Mouse (Mus musculus) retina, adult 2 months (tissue): ENCODE results near the gene Cdpf1.
A peak's percentile ranks its signal among the peaks of the same experiment; 100 is the strongest.

Source experiments
- DNase-seq: peaks from one replicate; pipeline ENCODE4 v3.0.0-alpha.2; 2012; ENCODE audit warnings: low read depth, low spot score

Gene Cdpf1

GRCm38 (mm10) chr15:85811535-85812277 is at the start of gene Cdpf1:
Gene Cdpf1, minus strand, starts transcription at chr15:85811697.
- peak; percentile 95 for DNase-seq

GRCm38 (mm10) chr15:85859490-85860031 is 48.1 kb upstream of the Cdpf1 start, which contains the start of gene Gtse1:
Gene Gtse1, plus strand, starts transcription at chr15:85859745.
- peak; percentile 90 for DNase-seq

- no peak for DNase-seq
Observed at GRCm38 (mm10) chr15:85858980-85859489, 47.5 kb upstream of the Cdpf1 start.

- DNase-seq: no peak
Observed at GRCm38 (mm10) chr15:85851656-85852392, 40.3 kb upstream of the Cdpf1 start.

- no peak for DNase-seq
Observed at GRCm38 (mm10) chr15:85845071-85845470, 33.6 kb upstream of the Cdpf1 start.

- no peak for DNase-seq
Observed at GRCm38 (mm10) chr15:85841796-85842360, 30.4 kb upstream of the Cdpf1 start.

GRCm38 (mm10) chr15:85840983-85841382 is 29.5 kb upstream of the Cdpf1 start:
- DNase-seq: no peak

GRCm38 (mm10) chr15:85836887-85837286 is 25.4 kb upstream of the Cdpf1 start:
- DNase-seq: no peak

- DNase-seq: no peak
Observed at GRCm38 (mm10) chr15:85835335-85835734, 23.8 kb upstream of the Cdpf1 start.

GRCm38 (mm10) chr15:85832599-85832998 is 21.1 kb upstream of the Cdpf1 start:
- DNase-seq: no peak

GRCm38 (mm10) chr15:85831954-85832590 is 20.6 kb upstream of the Cdpf1 start, which contains the start of gene Ttc38:
Gene Ttc38, plus strand, starts transcription at chr15:85832306.
- DNase-seq: peak; percentile 50

- no peak for DNase-seq
Observed at GRCm38 (mm10) chr15:85829470-85829869, 18.0 kb upstream of the Cdpf1 start.

- no peak for DNase-seq
Observed at GRCm38 (mm10) chr15:85828071-85828470, 16.6 kb upstream of the Cdpf1 start.

- no peak for DNase-seq
Observed at GRCm38 (mm10) chr15:85826676-85827075, 15.2 kb upstream of the Cdpf1 start.

- DNase-seq: no peak
Observed at GRCm38 (mm10) chr15:85822011-85822359, 10.5 kb upstream of the Cdpf1 start.

GRCm38 (mm10) chr15:85821203-85822010 is 9.9 kb upstream of the Cdpf1 start, which contains the start of gene Pkdrej:
Gene Pkdrej, minus strand, starts transcription at chr15:85821734.
- DNase-seq: no peak

- DNase-seq: no peak
Observed at GRCm38 (mm10) chr15:85813428-85813827, 1.9 kb upstream of the Cdpf1 start.

- DNase-seq: no peak
Observed at GRCm38 (mm10) chr15:85810806-85811521, 533 bp downstream of the Cdpf1 start.

GRCm38 (mm10) chr15:85810462-85810805 is 1.1 kb downstream of the Cdpf1 start:
- DNase-seq: no peak

- no peak for DNase-seq
Observed at GRCm38 (mm10) chr15:85809091-85809490, 2.4 kb downstream of the Cdpf1 start.
